In the genomic region with DNA sequence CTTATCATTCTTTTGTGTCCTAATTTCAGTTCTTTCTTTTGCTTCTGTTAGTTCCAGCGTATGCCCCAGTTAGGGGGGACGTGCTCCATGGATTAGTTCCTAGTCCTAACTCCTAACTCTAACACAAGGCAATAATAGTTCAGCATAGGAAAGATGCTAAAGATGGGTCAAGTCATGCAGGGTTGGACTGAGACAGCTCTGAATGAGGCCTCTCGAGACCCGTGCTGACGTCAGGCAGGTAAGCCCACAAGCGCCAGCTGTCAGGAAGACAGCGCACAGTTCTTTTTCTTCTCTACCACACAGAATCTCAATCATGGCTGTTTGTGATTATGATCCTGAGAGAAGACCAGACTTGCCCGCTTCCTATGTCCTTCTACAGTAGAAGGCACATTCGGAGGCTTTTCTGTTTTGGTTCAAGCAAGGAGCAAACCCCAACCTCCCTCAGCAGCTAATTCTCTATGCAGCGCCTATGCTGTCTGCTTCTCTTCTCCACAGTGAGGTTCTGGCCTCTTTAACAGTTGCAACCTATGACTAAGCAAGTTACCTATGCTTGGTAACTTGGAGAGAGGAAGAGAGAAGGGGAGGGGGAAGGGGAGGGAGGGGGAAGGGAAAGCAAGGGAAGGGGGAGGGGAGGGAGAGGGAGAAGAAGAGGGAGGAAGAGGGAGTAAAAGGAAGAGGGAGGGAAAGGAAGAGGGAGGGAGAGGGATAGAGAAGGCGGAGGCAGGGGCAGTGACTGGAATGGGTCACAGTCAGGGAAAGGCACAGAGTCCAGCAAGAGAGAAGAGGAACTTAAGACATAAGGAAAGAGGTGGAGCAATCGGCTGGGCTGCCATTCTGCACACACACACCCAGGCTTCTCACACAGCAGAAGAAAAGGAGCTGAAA, we compare ENCODE assay signal across 11 mouse cellular contexts. TPM values are rescaled to one million over a fixed set of nuclear protein-coding genes. Genes with fewer than 3 reads are reported as not detected.
DNase-seq lines count a peak whose midpoint lies in the region; ATAC-seq and TF ChIP-seq lines count a peak whose summit lies in the region.
"Had no signal": no experiment of that assay in that cellular context is flagged by ENCODE, and none has a peak within 500 bp of the region (broad histone marks: within the 10 kb centered on the region; RNA-seq: fewer than 3 reads in every experiment).

No protein-coding gene starts in this region.

- DNase-seq in hindbrain, embryonic 10.5 days (ENCODE audit: low spot score), result no peak
- no peak for DNase-seq in hindbrain, embryonic 11.5 days (ENCODE audit: low spot score)
- peak; percentile 15 for DNase-seq in c-Kit-positive CD71-positive TER-119-negative erythroid progenitor cells, embryonic 14.5 days (ENCODE audit: low read depth)
- peak; percentile 15 for DNase-seq in liver
- DNase-seq in thymus, postnatal 4 days, result no peak
- DNase-seq in frontal cortex, adult 2 months (ENCODE audit: extremely low spot score in 1 of 2, low spot score in 1 of 2), result no peak
- DNase-seq in thymus, postnatal 10 days (ENCODE audit: low spot score in 2 of 2), result no peak
- DNase-seq: gastrocnemius, postnatal 10 days had no signal

- no peaks in the 10 kb centered on the region for H3K9me3 ChIP-seq in hindbrain, embryonic 10.5 days
- no peaks in the 10 kb centered on the region for H3K9me3 ChIP-seq in hindbrain, embryonic 11.5 days (ENCODE audit: control insufficient read depth, low read length)
- H3K9me3 ChIP-seq: midbrain, embryonic 12.5 days had no signal

- peaks cover 11% of the 10 kb centered on the region for H3K4me1 ChIP-seq in hindbrain, embryonic 10.5 days (replicated peaks)
- H3K4me1 ChIP-seq in hindbrain, embryonic 11.5 days (replicated peaks; ENCODE audit: control insufficient read depth, insufficient read depth, low read length), result no peaks in the 10 kb centered on the region
- peaks cover 30% of the 10 kb centered on the region for H3K4me1 ChIP-seq in small intestine, adult 2 months (ENCODE audit: control insufficient read depth, insufficient read depth, insufficient read length, low read length)
- H3K4me1 ChIP-seq: midbrain, embryonic 12.5 days had no signal

- 0 out of 2 replicates have a peak, but pooled peaks have one; percentile 48 for TF ChIP-seq POLR2A in small intestine, adult 2 months (IDR thresholded peaks at IDR 0.05; ENCODE audit: low read depth, low read length)

- H3K27me3 ChIP-seq in hindbrain, embryonic 10.5 days (ENCODE audit: insufficient read depth, poor library complexity, severe bottlenecking), result no peaks in the 10 kb centered on the region
- no peaks in the 10 kb centered on the region for H3K27me3 ChIP-seq in hindbrain, embryonic 11.5 days (ENCODE audit: control insufficient read depth, insufficient read depth, low read length)
- no peaks in the 10 kb centered on the region for H3K27me3 ChIP-seq in small intestine, adult 2 months (ENCODE audit: control insufficient read depth, insufficient read depth, low read length)
- H3K27me3 ChIP-seq: midbrain, embryonic 12.5 days had no signal

- no peak for TF ChIP-seq CTCF in small intestine, adult 2 months (IDR thresholded peaks at IDR 0.05; ENCODE audit: extremely low read depth, insufficient read length, insufficient replicate concordance, low read depth, low read length)

- peaks cover 41% of the 10 kb centered on the region for H3K36me3 ChIP-seq in hindbrain, embryonic 10.5 days
- no peaks in the 10 kb centered on the region for H3K36me3 ChIP-seq in hindbrain, embryonic 11.5 days (ENCODE audit: control insufficient read depth, insufficient read depth, low read length)
- peaks cover 18% of the 10 kb centered on the region for H3K36me3 ChIP-seq in small intestine, adult 2 months (ENCODE audit: control insufficient read depth, insufficient read depth, low read length)

- H3K27ac ChIP-seq in hindbrain, embryonic 10.5 days, result peak overlapping the region; percentile 50; the same call in 1 of the 2 replicates
- H3K27ac ChIP-seq in hindbrain, embryonic 11.5 days (ENCODE audit: low read depth, low read length), result no peak overlapping the region
- peak overlapping the region; percentile 100 for H3K27ac ChIP-seq in small intestine, adult 2 months (ENCODE audit: insufficient read depth, low read depth, low read length)
- H3K27ac ChIP-seq: midbrain, embryonic 12.5 days had no signal

- WGBS in hindbrain, embryonic 10.5 days, result 81% methylated on average over 12 of the region's 12 CpGs
- WGBS in hindbrain, embryonic 11.5 days, result 77% methylated on average over 12 of the region's 12 CpGs
- WGBS in small intestine, adult 2 months, result 28% methylated on average over 12 of the region's 12 CpGs

- no peak overlapping the region for H3K4me2 ChIP-seq in hindbrain, embryonic 11.5 days (replicated peaks; ENCODE audit: low read depth, low read length)
- H3K4me2 ChIP-seq: midbrain, embryonic 12.5 days had no signal

- ATAC-seq in hindbrain, embryonic 11.5 days (ENCODE audit: low FRiP score), result no peak
- ATAC-seq: inflammation-experienced regulatory T-cells, adult 6 months had no signal

- H3K9ac ChIP-seq in hindbrain, embryonic 11.5 days (ENCODE audit: low read depth, low read length), result no peak overlapping the region
- H3K9ac ChIP-seq: midbrain, embryonic 12.5 days had no signal

- H3K4me3 ChIP-seq in hindbrain, embryonic 10.5 days, result no peak overlapping the region
- no peak overlapping the region for H3K4me3 ChIP-seq in hindbrain, embryonic 11.5 days (ENCODE audit: low read depth, low read length)
- peak overlapping the region; percentile 55 for H3K4me3 ChIP-seq in small intestine, adult 2 months (ENCODE audit: low read depth, low read length)
- H3K4me3 ChIP-seq: midbrain, embryonic 12.5 days had no signal

RNA-seq across cellular contexts. Expression of gene Rab33b, which starts 34.4 kb away (rescaled TPM):
- polyA plus RNA-seq in hindbrain, embryonic 10.5 days (2016; fragmentation: Nextera tagmentation; extraction: Ambion mirVana), result 11.8 and 14.4 TPM in 2 replicates
- polyA plus RNA-seq in hindbrain, embryonic 11.5 days (2014; fragmentation: Nextera tagmentation; extraction: Ambion mirVana), result 11.7 and 16.4 TPM in 2 replicates
- 4.3 and 5.8 TPM in 2 replicates for polyA plus RNA-seq in small intestine, adult 2 months (2012; rRNA removed)
- polyA plus RNA-seq in frontal cortex, adult 2 months (2012; rRNA removed), result 24.2 and 25.7 TPM in 2 replicates

RNA-seq across cellular contexts. Expression of gene Setd7, which starts 42.6 kb away (rescaled TPM):
- 3.0 and 3.2 TPM in 2 replicates for polyA plus RNA-seq in hindbrain, embryonic 10.5 days (2016; fragmentation: Nextera tagmentation; extraction: Ambion mirVana)
- 4.0 and 8.2 TPM in 2 replicates for polyA plus RNA-seq in hindbrain, embryonic 11.5 days (2014; fragmentation: Nextera tagmentation; extraction: Ambion mirVana)
- polyA plus RNA-seq in small intestine, adult 2 months (2012; rRNA removed), result 4.3 and 8.9 TPM in 2 replicates
- 62.2 and 69.3 TPM in 2 replicates for polyA plus RNA-seq in frontal cortex, adult 2 months (2012; rRNA removed)

Comparison
In these comparisons a context has a peak if more than half of its experiments do, and no peak if none do; other contexts are left out.
1. DNase-seq: peak in c-Kit-positive CD71-positive TER-119-negative erythroid progenitor cells, embryonic 14.5 days (single experiment) and liver (single experiment); none in hindbrain, embryonic 10.5 days (single experiment), hindbrain, embryonic 11.5 days (single experiment), thymus, postnatal 4 days (single experiment), frontal cortex, adult 2 months (0 of 2) and thymus, postnatal 10 days (0 of 2).